Mouse (Mus musculus) lung, adult 2 months (tissue): Measurements from ENCODE around the gene Nxpe3. TPM values are rescaled to one million over a fixed set of nuclear protein-coding genes. Genes with fewer than 3 reads are reported as not detected.

Experiments
- DNase-seq: peaks from one replicate; pipeline ENCODE4 v3.0.0; 2022
- H3K4me1 ChIP-seq: fragments of 200-500 bp; 2 replicates; pipeline ENCODE4 v1.6.1; 2011; ENCODE audit warnings: low read length; ENCODE audit not compliant: control insufficient read depth, insufficient read depth
- H3K4me3 ChIP-seq: fragments of 200-500 bp; replicated peaks from 2 replicates; pipeline ENCODE3; 2011; ENCODE audit warnings: low read depth, mild to moderate bottlenecking, control low read depth, low read length; ENCODE audit errors: extremely low read depth
- CTCF ChIP-seq: fragments of 200-500 bp; IDR thresholded peaks from 2 replicates; pipeline ENCODE4 v1.5.1; 2011; ENCODE audit warnings: mild to moderate bottlenecking, low read length, control low read depth; ENCODE audit not compliant: insufficient read depth
- POLR2A ChIP-seq: fragments of 200-500 bp; IDR thresholded peaks from 2 replicates; pipeline ENCODE4 v1.6.1; 2011; ENCODE audit warnings: low read depth, mild to moderate bottlenecking, control low read depth, low read length, borderline replicate concordance; ENCODE audit errors: extremely low read depth
- WGBS: fragments of 180-500 bp; shearing (Covaris S2); methylation state at CpG from one replicate; pipeline ENCODE4 v1.1.7; 2018; 5-methylcytosine and 5-hydroxymethylcytosine counted together
- polyA plus RNA-seq: library from polyadenylated mRNA; depleted of rRNA; stranded (reverse); fragments of >200 nt; gene quantifications from 2 replicates; pipeline ENCODE4 v1.2.3, GENCODE M21; 2012

The Nxpe3 gene
- polyA plus RNA-seq, 1 experiment = 2.9 TPM

- Histone ChIP-seq H3K4me1 (no peaks in the 10 kb centered on the region), H3K4me3 (no peak overlapping the region)
- TF ChIP-seq POLR2A = no peak
- TF ChIP-seq CTCF = no peak
- no peak for DNase-seq
- WGBS = 90% methylated on average over 10 of the region's 10 CpGs
Measured at GRCm38 (mm10) chr16:55910208-55910793, 15.2 kb upstream of the Nxpe3 start.

- H3K4me3 ChIP-seq = no peak overlapping the region
- no peaks in the 10 kb centered on the region for H3K4me1 ChIP-seq
- WGBS = 82% methylated on average over 5 of the region's 5 CpGs
- no peak for DNase-seq
- TF ChIP-seq POLR2A (no peak), CTCF (no peak)
Measured at GRCm38 (mm10) chr16:55906928-55907679, 12.0 kb upstream of the Nxpe3 start.

- DNase-seq = no peak
- WGBS = 91% methylated on average over 25 of the region's 25 CpGs
- TF ChIP-seq CTCF (no peak), POLR2A (no peak)
- no peaks in the 10 kb centered on the region for H3K4me1 ChIP-seq
- no peak overlapping the region for H3K4me3 ChIP-seq
Measured at GRCm38 (mm10) chr16:55905370-55905769, 10.3 kb upstream of the Nxpe3 start.

- TF ChIP-seq CTCF = no peak
- TF ChIP-seq POLR2A = no peak
- Histone ChIP-seq H3K4me1 (no peaks in the 10 kb centered on the region), H3K4me3 (no peak overlapping the region)
- 87% methylated on average over 14 of the region's 14 CpGs for WGBS
- DNase-seq = no peak
Measured at GRCm38 (mm10) chr16:55901839-55902756, 7.0 kb upstream of the Nxpe3 start.

- no peak for DNase-seq
Measured at GRCm38 (mm10) chr16:55898385-55899002, 3.4 kb upstream of the Nxpe3 start.

GRCm38 (mm10) chr16:55895651-55896095 is 588 bp upstream of the Nxpe3 start:
- 3% methylated on average over 9 of the region's 9 CpGs for WGBS
- Histone ChIP-seq H3K4me3 (peak overlapping the region; percentile 80), H3K4me1 (peaks cover 6% of the 10 kb centered on the region; the same call in 1 of the 2 replicates)
- TF ChIP-seq POLR2A (no peak), CTCF (no peak)
- no peak for DNase-seq

More at GRCm38 (mm10) chr16:55898385-55899002, 3.4 kb upstream of the Nxpe3 start:
- H3K4me1 ChIP-seq = peaks cover 6% of the 10 kb centered on the region; the same call in 1 of the 2 replicates
- WGBS = 63% methylated on average over 9 of the region's 9 CpGs
- no peak for TF ChIP-seq CTCF
- TF ChIP-seq POLR2A = no peak
- H3K4me3 ChIP-seq = no peak overlapping the region

- WGBS = 0% methylated on average over 4 of the region's 4 CpGs
- no peak for TF ChIP-seq POLR2A
- no peak for TF ChIP-seq CTCF
- no peak for DNase-seq
- H3K4me1 ChIP-seq = peaks cover 6% of the 10 kb centered on the region; the same call in 1 of the 2 replicates
- peak overlapping the region; percentile 80 for H3K4me3 ChIP-seq
Measured at GRCm38 (mm10) chr16:55894536-55894892, 571 bp downstream of the Nxpe3 start.

- Histone ChIP-seq H3K4me1 (peaks cover 7% of the 10 kb centered on the region; the same call in 1 of the 2 replicates), H3K4me3 (no peak overlapping the region)
- no peak for DNase-seq
- 77% methylated on average over 8 of the region's 8 CpGs for WGBS
- TF ChIP-seq CTCF (no peak), POLR2A (no peak)
Measured at GRCm38 (mm10) chr16:55893410-55894107, 1.5 kb downstream of the Nxpe3 start.
